20 mouse cellular contexts compared by ENCODE assay signal in the genomic region with DNA sequence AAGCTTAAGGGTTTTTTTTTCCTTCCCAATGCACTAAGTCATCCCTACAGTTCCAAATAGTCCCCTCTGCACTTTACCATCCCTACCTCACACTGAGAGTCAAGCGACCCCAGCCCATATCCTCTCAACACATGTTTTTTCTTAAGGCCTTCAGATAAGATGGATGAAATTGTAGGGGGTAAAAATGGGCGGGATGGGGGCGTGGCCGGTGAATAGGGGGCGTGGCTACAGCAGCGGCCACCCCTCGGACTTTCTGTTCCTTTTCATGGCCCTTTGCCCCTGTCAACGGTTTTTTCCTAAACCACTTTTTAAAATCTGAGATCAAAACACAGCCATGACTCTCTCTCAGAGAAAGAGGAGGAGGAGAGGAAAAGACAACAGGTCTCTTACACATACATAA. TPM values are rescaled to one million over a fixed set of nuclear protein-coding genes. Genes with fewer than 3 reads are reported as not detected.
DNase-seq lines count a peak whose midpoint lies in the region; ATAC-seq and TF ChIP-seq lines count a peak whose summit lies in the region.
"Had no signal": no experiment of that assay in that cellular context is flagged by ENCODE, and none has a peak within 500 bp of the region (broad histone marks: within the 10 kb centered on the region; RNA-seq: fewer than 3 reads in every experiment).

No protein-coding gene starts in this region.

- H3K4me2 ChIP-seq in forebrain, postnatal 0 days (ENCODE audit: low read depth): no peak overlapping the region
- no peak overlapping the region for H3K4me2 ChIP-seq in neural tube, embryonic 15.5 days
- H3K4me2 ChIP-seq in liver, postnatal 0 days (ENCODE audit: low read depth, low read length): no peak overlapping the region
- H3K4me2 ChIP-seq: heart, embryonic 11.5 days; neural tube, embryonic 13.5 days had no signal

- DNase-seq in forebrain, embryonic 10.5 days (ENCODE audit: extremely low spot score, low spot score): peak; percentile 50
- no peak for DNase-seq in forebrain, postnatal 0 days
- peak; percentile 58 for DNase-seq in neural tube, embryonic 10.5 days (ENCODE audit: extremely low spot score, low spot score)
- peak; percentile 53 for DNase-seq in liver
- peak; percentile 50 for DNase-seq in liver, postnatal 0 days
- DNase-seq in layer of hippocampus, postnatal 25 days (ENCODE audit: extremely low spot score in 1 of 2, low spot score in 1 of 2): no peak
- DNase-seq in lung, postnatal 36 days: no peak
- DNase-seq: cerebellum, adult 18-20 months; cerebellum, postnatal 36 days; heart, postnatal 10 days; kidney, adult 11 months; lung, adult 2 months; right cerebral cortex, postnatal 14 days; spleen, adult 18-20 months; thymus, adult 18-20 months had no signal

- peak overlapping the region; percentile 17; the same call in 1 of the 2 replicates for H3K27ac ChIP-seq in forebrain, embryonic 10.5 days
- H3K27ac ChIP-seq in forebrain, postnatal 0 days (ENCODE audit: low read depth, low read length): no peak overlapping the region
- H3K27ac ChIP-seq in neural tube, embryonic 15.5 days (replicated peaks): no peak overlapping the region
- H3K27ac ChIP-seq in liver, postnatal 0 days (ENCODE audit: low read depth): no peak overlapping the region
- H3K27ac ChIP-seq: neural tube, embryonic 13.5 days had no signal

- peaks cover 81% of the 10 kb centered on the region for H3K4me1 ChIP-seq in forebrain, embryonic 10.5 days
- no peaks in the 10 kb centered on the region for H3K4me1 ChIP-seq in forebrain, postnatal 0 days (ENCODE audit: insufficient read depth)
- peaks cover 5% of the 10 kb centered on the region; the same call in 1 of the 2 replicates for H3K4me1 ChIP-seq in neural tube, embryonic 15.5 days
- H3K4me1 ChIP-seq in liver, postnatal 0 days (ENCODE audit: insufficient read depth): peaks cover 8% of the 10 kb centered on the region

- no peak for TF ChIP-seq CTCF in forebrain, postnatal 0 days (IDR thresholded peaks at IDR 0.05; ENCODE audit: low read depth)
- no peak for TF ChIP-seq CTCF in liver, postnatal 0 days (IDR thresholded peaks at IDR 0.05; ENCODE audit: low read depth)

- peaks cover 6% of the 10 kb centered on the region for H3K9me3 ChIP-seq in forebrain, embryonic 10.5 days
- peaks cover 5% of the 10 kb centered on the region; the same call in 1 of the 2 replicates for H3K9me3 ChIP-seq in forebrain, postnatal 0 days (ENCODE audit: low read length)
- H3K9me3 ChIP-seq in neural tube, embryonic 15.5 days (replicated peaks): no peaks in the 10 kb centered on the region
- H3K9me3 ChIP-seq in liver, postnatal 0 days (ENCODE audit: low read length): peaks cover 5% of the 10 kb centered on the region
- H3K9me3 ChIP-seq: neural tube, embryonic 13.5 days had no signal

- WGBS in forebrain, embryonic 10.5 days: 12% methylated on average over 8 of the region's 8 CpGs
- 13% methylated on average over 8 of the region's 8 CpGs for whole genome bisulfite sequencing in forebrain, postnatal 0 days
- WGBS in neural tube, embryonic 15.5 days: 11% methylated on average over 8 of the region's 8 CpGs
- WGBS in liver, postnatal 0 days (ENCODE audit: insufficient replicate concordance): 16% methylated on average over 8 of the region's 8 CpGs

- no peak overlapping the region for H3K4me3 ChIP-seq in forebrain, embryonic 10.5 days
- H3K4me3 ChIP-seq in forebrain, postnatal 0 days (ENCODE audit: low read depth, low read length): no peak overlapping the region
- H3K4me3 ChIP-seq in neural tube, embryonic 15.5 days (replicated peaks): no peak overlapping the region
- H3K4me3 ChIP-seq in liver, postnatal 0 days (ENCODE audit: low read depth, low read length): no peak overlapping the region
- H3K4me3 ChIP-seq: neural tube, embryonic 13.5 days had no signal

- TF ChIP-seq EP300 in liver, postnatal 0 days (IDR thresholded peaks at IDR 0.05; ENCODE audit: low read depth): no peak

- H3K36me3 ChIP-seq in forebrain, embryonic 10.5 days (replicated peaks): peaks cover 41% of the 10 kb centered on the region
- H3K36me3 ChIP-seq in forebrain, postnatal 0 days (ENCODE audit: insufficient read depth): no peaks in the 10 kb centered on the region
- no peaks in the 10 kb centered on the region for H3K36me3 ChIP-seq in neural tube, embryonic 15.5 days
- peaks cover 11% of the 10 kb centered on the region for H3K36me3 ChIP-seq in liver, postnatal 0 days (replicated peaks; ENCODE audit: insufficient read depth, low read length)

- H3K27me3 ChIP-seq in forebrain, embryonic 10.5 days (ENCODE audit: poor library complexity, severe bottlenecking): no peaks in the 10 kb centered on the region
- H3K27me3 ChIP-seq in forebrain, postnatal 0 days (ENCODE audit: insufficient read depth, low read length): no peaks in the 10 kb centered on the region; the same call in 1 of the 2 replicates
- peaks cover 15% of the 10 kb centered on the region for H3K27me3 ChIP-seq in neural tube, embryonic 15.5 days (replicated peaks)
- no peaks in the 10 kb centered on the region for H3K27me3 ChIP-seq in liver, postnatal 0 days (ENCODE audit: insufficient read depth, low read length)

- no peak overlapping the region for H3K9ac ChIP-seq in forebrain, postnatal 0 days
- no peak overlapping the region for H3K9ac ChIP-seq in neural tube, embryonic 15.5 days (replicated peaks)
- no peak overlapping the region for H3K9ac ChIP-seq in liver, postnatal 0 days (replicated peaks)
- H3K9ac ChIP-seq: neural tube, embryonic 13.5 days had no signal

- no peak for ATAC-seq in forebrain, postnatal 0 days
- ATAC-seq in neural tube, embryonic 15.5 days (ENCODE audit: low FRiP score): no peak
- ATAC-seq in liver, postnatal 0 days: no peak
- ATAC-seq: forebrain, embryonic 16.5 days; hindbrain, embryonic 16.5 days had no signal

RNA-seq across cellular contexts. Expression of a gene that starts 49.8 kb away (rescaled TPM):
- 0.73 and 1.2 TPM in 2 replicates for polyA plus RNA-seq in forebrain, embryonic 10.5 days (2016; fragmentation: Nextera tagmentation; extraction: Ambion mirVana)
- total RNA-seq in forebrain, postnatal 0 days (2014; rRNA removed): 3.1 and 4.6 TPM in 2 replicates
- polyA plus RNA-seq in forebrain, postnatal 0 days (2015; fragmentation: Nextera tagmentation; extraction: Ambion mirVana): 5.5 and 5.7 TPM in 2 replicates
- 0.70 and 0.92 TPM in 2 replicates for polyA plus RNA-seq in neural tube, embryonic 15.5 days (2015; fragmentation: Nextera tagmentation; extraction: Ambion mirVana)
- polyA plus RNA-seq in liver, postnatal 0 days (2015; fragmentation: Nextera tagmentation; extraction: Ambion mirVana): 0.34 and 0.41 TPM in 2 replicates
- total RNA-seq in layer of hippocampus, postnatal 25 days (2021): 1 to 10 TPM; 1.2 to 1.6 TPM

Comparison
In these comparisons a context has a peak if more than half of its experiments do, and no peak if none do; other contexts are left out.
1. DNase-seq: peak in forebrain, embryonic 10.5 days (single experiment), neural tube, embryonic 10.5 days (single experiment), liver (single experiment) and liver, postnatal 0 days (single experiment); none in forebrain, postnatal 0 days (single experiment), layer of hippocampus, postnatal 25 days (0 of 2) and lung, postnatal 36 days (single experiment).